Mouse (Mus musculus): ENCODE results near the gene Gabbr2. TPM values are rescaled to one million over a fixed set of nuclear protein-coding genes. Genes with fewer than 3 reads are reported as not detected.

Gene Gabbr2
- polyA plus RNA-seq, 1 experiment from 2014 or later: 0.78 TPM

GRCm38 (mm10) chr4:46657116-46657515 lies 334.6 kb downstream of the Gabbr2 start:
- Histone ChIP-seq H3K4me2 (ENCODE audit: low read depth, low read length) (no peak overlapping the region), H3K4me1 (ENCODE audit: control insufficient read depth, insufficient read depth, low read length) (no peaks in the 10 kb centered on the region), H3K9me3 (ENCODE audit: control insufficient read depth, low read length) (no peaks in the 10 kb centered on the region), H3K27ac (replicated peaks; ENCODE audit: low read depth, low read length) (no peak overlapping the region), H3K27me3 (replicated peaks; ENCODE audit: control insufficient read depth, insufficient read depth, low read length) (no peaks in the 10 kb centered on the region; the same call in 1 of the 2 replicates), H3K9ac (ENCODE audit: low read depth, low read length) (no peak overlapping the region), H3K36me3 (ENCODE audit: control insufficient read depth, insufficient read depth, low read length) (no peaks in the 10 kb centered on the region), H3K4me3 (ENCODE audit: low read depth, low read length) (no peak overlapping the region)
- DNase-seq (ENCODE audit: low spot score) (peak; percentile 83), ATAC-seq (ENCODE audit: low read depth) (no peak)
- WGBS: 13% methylated on average over 5 of the region's 5 CpGs

- no peak overlapping the region for H3K27ac ChIP-seq (replicated peaks; ENCODE audit: low read depth, low read length)
- no peaks in the 10 kb centered on the region for H3K9me3 ChIP-seq (ENCODE audit: control insufficient read depth, low read length)
- ATAC-seq (ENCODE audit: low read depth) (no peak), DNase-seq (ENCODE audit: low spot score) (no peak)
- peaks cover 8% of the 10 kb centered on the region; the same call in 1 of the 2 replicates for H3K27me3 ChIP-seq (replicated peaks; ENCODE audit: control insufficient read depth, insufficient read depth, low read length)
- no peaks in the 10 kb centered on the region for H3K36me3 ChIP-seq (ENCODE audit: control insufficient read depth, insufficient read depth, low read length)
- WGBS: 72% methylated on average over 2 of the region's 2 CpGs
- no peak overlapping the region for H3K4me3 ChIP-seq (ENCODE audit: low read depth, low read length)
- peaks cover under 1% of the 10 kb centered on the region; the same call in 1 of the 2 replicates for H3K4me1 ChIP-seq (ENCODE audit: control insufficient read depth, insufficient read depth, low read length)
- no peak overlapping the region for H3K9ac ChIP-seq (ENCODE audit: low read depth, low read length)
- no peak overlapping the region for H3K4me2 ChIP-seq (ENCODE audit: low read depth, low read length)
Observed at GRCm38 (mm10) chr4:46655956-46656355, 335.7 kb downstream of the Gabbr2 start.

- ATAC-seq (ENCODE audit: low read depth) (no peak), DNase-seq (ENCODE audit: low spot score) (no peak)
- no peak overlapping the region for H3K27ac ChIP-seq (replicated peaks; ENCODE audit: low read depth, low read length)
- H3K27me3 ChIP-seq (replicated peaks; ENCODE audit: control insufficient read depth, insufficient read depth, low read length): peaks cover 11% of the 10 kb centered on the region; the same call in 1 of the 2 replicates
- H3K9me3 ChIP-seq (ENCODE audit: control insufficient read depth, low read length): no peaks in the 10 kb centered on the region
- peaks cover 4% of the 10 kb centered on the region; the same call in 1 of the 2 replicates for H3K4me1 ChIP-seq (ENCODE audit: control insufficient read depth, insufficient read depth, low read length)
- no peaks in the 10 kb centered on the region for H3K36me3 ChIP-seq (ENCODE audit: control insufficient read depth, insufficient read depth, low read length)
- H3K4me3 ChIP-seq (ENCODE audit: low read depth, low read length): no peak overlapping the region
- WGBS: 57% methylated on average over 1 of the region's 1 CpGs
- H3K9ac ChIP-seq (ENCODE audit: low read depth, low read length): no peak overlapping the region
- no peak overlapping the region for H3K4me2 ChIP-seq (ENCODE audit: low read depth, low read length)
Observed at GRCm38 (mm10) chr4:46655298-46655697, 336.4 kb downstream of the Gabbr2 start.

GRCm38 (mm10) chr4:46650086-46650753 lies 341.5 kb downstream of the Gabbr2 start, which contains the start of gene Tbc1d2:
Tbc1d2 (minus strand) TSS chr4:46650209.
- H3K9me3 ChIP-seq (ENCODE audit: control insufficient read depth, low read length): no peaks in the 10 kb centered on the region
- peak; percentile 98 for ATAC-seq (ENCODE audit: low read depth)
- WGBS: 0% methylated on average over 39 of the region's 69 CpGs
- H3K4me2 ChIP-seq (ENCODE audit: low read depth, low read length): peak within 1 kb of the TSS; percentile 95
- H3K27me3 ChIP-seq (replicated peaks; ENCODE audit: control insufficient read depth, insufficient read depth, low read length): peaks cover 21% of the 10 kb centered on the region; the same call in 1 of the 2 replicates
- H3K4me1 ChIP-seq (ENCODE audit: control insufficient read depth, insufficient read depth, low read length): peaks cover 9% of the 10 kb centered on the region; the same call in 1 of the 2 replicates
- H3K4me3 ChIP-seq (ENCODE audit: low read depth, low read length): peak within 1 kb of the TSS; percentile 75
- H3K27ac ChIP-seq (replicated peaks; ENCODE audit: low read depth, low read length): peak within 1 kb of the TSS; percentile 84
- no peaks in the 10 kb centered on the region for H3K36me3 ChIP-seq (ENCODE audit: control insufficient read depth, insufficient read depth, low read length)
- DNase-seq (ENCODE audit: low spot score): peak; percentile 95
- H3K9ac ChIP-seq (ENCODE audit: low read depth, low read length): peak within 1 kb of the TSS; percentile 77

- Histone ChIP-seq H3K9me3 (ENCODE audit: control insufficient read depth, low read length) (no peaks in the 10 kb centered on the region), H3K4me2 (ENCODE audit: low read depth, low read length) (peak overlapping the region; percentile 95), H3K4me3 (ENCODE audit: low read depth, low read length) (peak overlapping the region; percentile 75), H3K27ac (replicated peaks; ENCODE audit: low read depth, low read length) (no peak overlapping the region), H3K27me3 (replicated peaks; ENCODE audit: control insufficient read depth, insufficient read depth, low read length) (peaks cover 21% of the 10 kb centered on the region; the same call in 1 of the 2 replicates), H3K36me3 (ENCODE audit: control insufficient read depth, insufficient read depth, low read length) (no peaks in the 10 kb centered on the region), H3K4me1 (ENCODE audit: control insufficient read depth, insufficient read depth, low read length) (peaks cover 9% of the 10 kb centered on the region; the same call in 1 of the 2 replicates), H3K9ac (ENCODE audit: low read depth, low read length) (peak overlapping the region; percentile 77; the same call in 1 of the 2 replicates)
- ATAC-seq (ENCODE audit: low read depth) (no peak), DNase-seq (ENCODE audit: low spot score) (no peak)
- 55% methylated on average over 4 of the region's 4 CpGs for WGBS
Observed at GRCm38 (mm10) chr4:46649161-46649560, 342.5 kb downstream of the Gabbr2 start.

- Histone ChIP-seq H3K9ac (ENCODE audit: low read depth, low read length) (no peak overlapping the region), H3K36me3 (ENCODE audit: control insufficient read depth, insufficient read depth, low read length) (no peaks in the 10 kb centered on the region), H3K4me2 (ENCODE audit: low read depth, low read length) (no peak overlapping the region), H3K27me3 (replicated peaks; ENCODE audit: control insufficient read depth, insufficient read depth, low read length) (peaks cover 2% of the 10 kb centered on the region; the same call in 1 of the 2 replicates), H3K4me3 (ENCODE audit: low read depth, low read length) (no peak overlapping the region), H3K27ac (replicated peaks; ENCODE audit: low read depth, low read length) (no peak overlapping the region; the same call in 1 of the 2 replicates), H3K4me1 (ENCODE audit: control insufficient read depth, insufficient read depth, low read length) (no peaks in the 10 kb centered on the region), H3K9me3 (ENCODE audit: control insufficient read depth, low read length) (no peaks in the 10 kb centered on the region)
- ATAC-seq (ENCODE audit: low read depth) (no peak), DNase-seq (ENCODE audit: low spot score) (no peak)
- 84% methylated on average over 8 of the region's 8 CpGs for WGBS
Observed at GRCm38 (mm10) chr4:46643676-46644112, 348.0 kb downstream of the Gabbr2 start.

GRCm38 (mm10) chr4:46642924-46643675 lies 348.6 kb downstream of the Gabbr2 start:
- DNase-seq (ENCODE audit: low spot score): no peak
- Histone ChIP-seq H3K27me3 (replicated peaks; ENCODE audit: control insufficient read depth, insufficient read depth, low read length) (no peaks in the 10 kb centered on the region), H3K36me3 (ENCODE audit: control insufficient read depth, insufficient read depth, low read length) (no peaks in the 10 kb centered on the region), H3K9ac (ENCODE audit: low read depth, low read length) (no peak overlapping the region), H3K4me3 (ENCODE audit: low read depth, low read length) (no peak overlapping the region), H3K27ac (replicated peaks; ENCODE audit: low read depth, low read length) (0 out of 2 replicates have a peak overlapping the region, but pooled peaks have one; percentile 8), H3K4me2 (ENCODE audit: low read depth, low read length) (no peak overlapping the region), H3K4me1 (ENCODE audit: control insufficient read depth, insufficient read depth, low read length) (no peaks in the 10 kb centered on the region), H3K9me3 (ENCODE audit: control insufficient read depth, low read length) (no peaks in the 10 kb centered on the region)
- no peak for ATAC-seq (ENCODE audit: low read depth)
- 56% methylated on average over 8 of the region's 8 CpGs for WGBS

GRCm38 (mm10) chr4:46641283-46641682 lies 350.4 kb downstream of the Gabbr2 start:
- ATAC-seq (ENCODE audit: low read depth): no peak
- no peak overlapping the region for H3K27ac ChIP-seq (replicated peaks; ENCODE audit: low read depth, low read length)
- 78% methylated on average over 4 of the region's 4 CpGs for WGBS

More at GRCm38 (mm10) chr4:46641283-46641682, 350.4 kb downstream of the Gabbr2 start:
- Histone ChIP-seq H3K4me3 (ENCODE audit: low read depth, low read length) (no peak overlapping the region), H3K4me1 (ENCODE audit: control insufficient read depth, insufficient read depth, low read length) (no peaks in the 10 kb centered on the region), H3K27me3 (replicated peaks; ENCODE audit: control insufficient read depth, insufficient read depth, low read length) (no peaks in the 10 kb centered on the region), H3K9me3 (ENCODE audit: control insufficient read depth, low read length) (no peaks in the 10 kb centered on the region), H3K4me2 (ENCODE audit: low read depth, low read length) (no peak overlapping the region), H3K36me3 (ENCODE audit: control insufficient read depth, insufficient read depth, low read length) (no peaks in the 10 kb centered on the region), H3K9ac (ENCODE audit: low read depth, low read length) (no peak overlapping the region)
- DNase-seq (ENCODE audit: low spot score): no peak
